Mouse (Mus musculus): ENCODE results near the gene Tbc1d8. TPM values are rescaled to one million over a fixed set of nuclear protein-coding genes. Genes with fewer than 3 reads are reported as not detected.

Tbc1d8 gene
- total RNA-seq, 2 experiments from 2014 or later: 4.6 to 6.3 TPM

DNA sequence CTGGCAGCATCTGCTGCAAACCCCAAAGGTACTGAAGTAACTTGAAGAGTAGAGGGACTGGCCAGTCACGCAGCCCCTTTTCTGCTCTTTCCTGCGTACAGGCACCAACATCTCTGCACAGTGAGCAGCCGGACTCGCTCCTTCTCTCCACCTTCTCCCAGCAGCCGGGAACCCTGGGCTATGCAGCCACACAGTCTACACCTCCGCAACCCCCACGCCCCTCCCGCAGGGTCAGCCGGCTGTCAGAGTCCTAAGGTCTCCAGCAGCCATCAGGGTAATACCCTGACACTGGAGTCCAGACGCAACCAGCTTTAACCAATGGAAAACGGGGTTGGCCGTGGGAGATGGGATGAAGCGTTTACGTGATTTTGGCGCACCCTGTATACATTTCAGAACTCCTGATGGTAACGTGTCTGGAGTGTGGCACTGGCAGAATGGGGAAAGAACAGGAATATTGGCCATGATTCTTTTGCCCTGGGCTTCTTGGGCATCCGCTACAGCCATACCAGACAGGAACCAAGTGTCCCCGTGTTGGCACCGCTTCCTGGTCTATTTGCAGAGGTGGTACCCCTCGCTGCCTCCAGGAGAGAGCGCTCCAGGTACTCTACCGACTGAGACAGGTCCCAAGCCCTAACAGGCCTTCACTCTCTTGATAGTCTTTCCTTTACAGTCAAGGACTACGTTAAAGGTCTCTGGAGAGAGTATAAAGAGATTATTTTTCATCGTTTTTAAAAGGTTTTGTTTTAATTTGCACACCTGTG lies 116.6 kb downstream of the Tbc1d8 start:
- DNase-seq: no peak

DNA sequence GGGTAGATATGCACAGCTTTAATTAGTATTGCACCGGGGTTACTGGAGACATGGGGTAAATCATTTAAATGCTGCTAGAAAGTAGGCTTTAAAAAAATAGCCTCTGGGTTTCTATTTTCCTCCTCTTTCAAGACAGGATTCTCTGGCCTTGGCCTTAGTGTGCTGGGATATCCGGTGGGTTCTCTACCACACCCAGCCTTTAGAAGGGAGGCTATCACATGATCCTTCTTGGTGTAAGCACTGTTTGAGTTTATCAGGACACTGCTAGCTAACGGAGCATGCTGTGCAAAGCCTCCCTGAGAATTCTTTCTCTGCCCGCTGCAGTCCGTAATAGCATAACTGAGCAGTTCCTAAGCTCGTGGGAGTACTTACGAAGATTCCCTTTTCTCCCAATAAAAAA lies 129.1 kb downstream of the Tbc1d8 start:
- peak in 1 of 2 experiments; percentile 39 for DNase-seq

DNA sequence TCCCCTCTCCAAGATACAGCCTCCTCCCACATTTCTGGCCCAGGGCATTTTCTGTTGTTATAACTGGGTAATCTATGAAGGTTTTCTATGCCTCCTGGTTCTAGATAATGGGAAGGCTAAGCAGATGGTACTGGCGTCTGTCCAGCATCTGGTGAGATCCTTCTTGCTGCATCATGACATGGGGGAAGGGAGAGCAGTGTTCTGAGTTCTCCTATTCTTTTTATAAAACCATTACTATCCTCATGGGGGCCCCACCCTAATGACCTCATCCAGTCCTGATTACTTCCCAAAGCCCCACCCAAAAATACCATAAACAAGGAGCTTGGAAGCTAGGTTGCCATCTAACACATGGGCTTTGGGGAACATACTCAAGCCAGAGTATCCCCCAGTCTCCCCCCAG lies 129.6 kb downstream of the Tbc1d8 start:
- DNase-seq: peak; percentile 63 to 70

- DNase-seq: no peak
Observed at GRCm38 (mm10) chr1:39344981-39345600, 133.5 kb downstream of the Tbc1d8 start.

GRCm38 (mm10) chr1:39343242-39343641 lies 135.3 kb downstream of the Tbc1d8 start:
- DNase-seq: no peak

GRCm38 (mm10) chr1:39341807-39342206 lies 136.7 kb downstream of the Tbc1d8 start:
- peak; percentile 20 to 60 for DNase-seq

GRCm38 (mm10) chr1:39340647-39341046 lies 137.9 kb downstream of the Tbc1d8 start:
- DNase-seq: peak; percentile 57 to 77

DNA sequence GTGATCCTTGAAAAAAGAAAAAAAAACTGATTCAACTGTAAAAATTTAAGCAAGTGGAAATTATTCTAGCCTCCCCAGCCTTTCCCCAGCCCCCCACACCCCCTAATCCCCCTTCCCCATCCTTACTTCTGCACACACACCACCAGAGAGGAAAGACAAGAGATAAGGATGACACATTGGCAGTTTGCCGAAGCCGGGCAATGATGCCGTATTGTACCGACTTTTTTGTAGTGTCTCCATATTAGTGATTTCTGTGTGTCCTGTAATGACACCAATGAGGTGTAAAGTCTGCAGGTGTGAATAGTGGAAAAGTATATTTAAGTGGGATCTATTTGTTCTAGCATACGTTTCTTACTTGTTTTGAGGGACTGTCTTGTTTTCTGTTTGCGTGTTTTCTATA lies 138.4 kb downstream of the Tbc1d8 start:
- no peak for DNase-seq

DNA sequence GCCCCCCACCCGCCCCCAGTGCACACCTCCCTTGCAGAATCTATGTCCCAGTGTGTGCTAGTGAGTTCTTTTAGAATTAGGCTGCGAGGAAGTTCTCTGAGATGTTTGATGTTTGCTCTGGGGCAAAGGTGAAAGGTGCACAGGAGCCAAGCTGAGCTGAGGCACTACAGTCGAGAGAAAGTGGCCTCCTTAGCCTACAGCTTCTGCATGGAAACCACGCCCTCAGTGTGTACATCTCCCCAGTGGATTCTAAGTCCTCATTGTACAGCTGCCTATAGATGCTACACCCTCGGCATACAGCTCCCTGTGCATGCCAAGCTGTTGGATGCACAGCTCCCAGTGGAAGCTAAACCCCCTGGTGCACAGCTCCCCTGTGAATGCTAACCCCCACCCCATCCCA lies 139.1 kb downstream of the Tbc1d8 start:
- no peak for DNase-seq

- DNase-seq: no peak
Observed at GRCm38 (mm10) chr1:39338831-39339230, 139.7 kb downstream of the Tbc1d8 start.

DNA sequence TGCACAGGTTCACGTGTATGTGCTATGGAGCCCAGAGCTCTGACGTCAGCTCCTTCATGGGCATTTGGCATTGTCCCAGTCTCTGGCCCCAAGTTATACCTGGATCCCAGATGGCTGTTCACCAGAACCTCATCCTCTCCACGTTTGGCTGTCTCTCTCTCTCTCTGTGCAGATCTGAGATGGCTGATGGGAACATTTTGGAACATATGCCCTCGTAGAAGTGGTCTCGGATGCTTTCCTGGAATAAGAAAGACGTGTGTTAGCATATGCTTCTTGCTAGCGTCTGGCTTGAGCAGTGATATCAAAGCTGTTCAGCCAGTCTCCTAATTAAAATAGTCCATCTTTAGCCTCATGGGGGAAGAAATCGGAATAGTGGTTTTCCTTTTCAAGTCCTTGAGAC lies 141.8 kb downstream of the Tbc1d8 start:
- DNase-seq: no peak

DNA sequence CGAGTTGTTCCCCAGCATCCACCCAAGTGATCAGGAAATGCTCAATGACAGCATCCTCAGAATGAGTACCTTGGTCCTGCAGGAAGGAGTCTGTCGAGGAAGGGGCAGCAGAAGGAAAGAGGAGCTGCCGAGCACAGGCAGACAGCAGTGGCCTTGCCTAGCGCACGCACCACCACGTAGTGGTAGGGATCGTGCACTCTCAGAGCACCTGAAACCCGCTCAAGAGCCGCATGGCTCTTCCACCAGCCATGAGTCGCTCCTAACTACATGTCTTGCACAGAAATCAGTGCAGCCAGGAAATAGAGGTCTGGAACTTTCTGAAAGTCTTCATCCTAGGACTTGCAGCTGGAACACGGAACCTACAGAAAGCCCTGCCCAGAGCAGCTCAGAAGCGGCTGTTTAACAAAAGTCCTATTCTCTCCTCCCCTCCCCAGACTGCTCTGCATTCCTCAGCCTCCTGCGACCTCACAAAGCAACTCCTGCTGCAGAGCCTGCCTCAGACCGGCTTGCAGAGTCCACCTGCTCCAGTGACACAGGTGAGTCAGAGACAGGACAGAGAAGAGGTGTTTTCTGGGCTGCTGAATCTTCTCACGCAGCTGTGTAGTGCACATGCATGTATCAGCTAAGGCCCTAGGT lies 142.9 kb downstream of the Tbc1d8 start:
- DNase-seq: no peak

GRCm38 (mm10) chr1:39332456-39332855 lies 146.1 kb downstream of the Tbc1d8 start:
- no peak for DNase-seq

- peak; percentile 68 to 73 for DNase-seq
Observed at GRCm38 (mm10) chr1:39330857-39331594, 147.5 kb downstream of the Tbc1d8 start.

GRCm38 (mm10) chr1:39327546-39327945 lies 151.0 kb downstream of the Tbc1d8 start:
- no peak for DNase-seq

DNA sequence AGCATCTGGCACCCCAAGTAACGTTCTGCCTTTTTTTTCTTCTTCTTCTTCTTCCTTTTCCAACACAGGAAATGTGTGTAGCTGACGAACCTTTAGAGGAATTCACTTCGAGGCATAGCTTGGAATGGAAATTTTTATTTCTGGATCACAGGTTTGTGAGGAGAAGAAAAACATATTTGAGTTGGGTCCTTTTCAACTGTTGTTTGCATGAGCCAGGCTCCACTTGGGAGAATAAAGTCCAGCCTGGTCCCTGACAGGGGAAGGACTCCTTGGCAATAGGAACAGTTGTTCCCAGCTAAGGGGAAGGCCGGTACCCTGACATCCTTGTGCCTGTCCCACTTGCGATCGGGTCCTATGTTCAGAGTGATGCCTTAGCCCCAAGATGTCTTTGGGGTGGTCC lies 153.3 kb downstream of the Tbc1d8 start:
- peak; percentile 21 to 57 for DNase-seq

DNA sequence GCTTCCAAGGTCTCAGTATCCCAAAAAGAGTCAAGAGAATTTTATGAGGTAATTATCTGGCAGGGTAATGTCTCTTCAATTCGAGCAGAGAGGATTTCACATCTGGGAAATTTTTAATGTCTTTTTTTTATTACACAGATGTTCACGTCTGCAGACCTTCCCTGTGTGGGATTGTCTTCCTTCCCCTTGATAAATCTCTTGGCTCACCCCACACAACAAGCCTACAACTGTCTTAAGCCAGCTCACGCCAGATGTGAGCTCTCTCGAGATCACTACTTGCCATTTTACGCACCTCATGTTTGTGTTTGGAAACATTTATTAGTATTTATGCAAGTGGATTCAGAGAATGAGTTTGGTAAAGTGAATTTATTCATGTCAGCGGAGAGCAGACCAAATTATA lies 156.6 kb downstream of the Tbc1d8 start:
- peak in 1 of 2 experiments; percentile 42 for DNase-seq

Other genes with a start within 250 kb of the Tbc1d8 start
- gene Rpl31, start 110.9 kb downstream of the Tbc1d8 start, total RNA-seq (2021): 100 to 1,000 TPM; 431 to 565 TPM
- 10 to 100 TPM; 12.8 to 14.2 TPM for gene Cnot11, start 56.2 kb upstream of the Tbc1d8 start, total RNA-seq (2021)
- 10 to 100 TPM in 1 of 2 experiments, 1 to 10 TPM in 1; 8.6 to 10.8 TPM for gene Rnf149, start 98.7 kb upstream of the Tbc1d8 start, total RNA-seq (2021)
- under 1 TPM in 1 of 2 experiments, not detected in 1; 0.05 TPM for gene Creg2, start 172.7 kb upstream of the Tbc1d8 start, total RNA-seq (2021)
- under 1 TPM; 0.20 to 0.31 TPM for gene Rfx8, start 242.2 kb upstream of the Tbc1d8 start, total RNA-seq (2021)